Mouse (Mus musculus) limb, embryonic 10.5 days (tissue): Measurements from ENCODE around the gene Me3. TPM values are rescaled to one million over a fixed set of nuclear protein-coding genes. Genes with fewer than 3 reads are reported as not detected.

Experiments
- DNase-seq: peaks from one replicate; pipeline ENCODE4 v3.0.0-alpha.2; 2017; ENCODE audit warnings: low spot score
- H3K27ac ChIP-seq: fragments of 300-500 bp; sonication (generic); 2 replicates; pipeline ENCODE4 v1.5.1; 2016; ENCODE audit warnings: mild to moderate bottlenecking
- H3K27me3 ChIP-seq: fragments of 300-500 bp; sonication (generic); 2 replicates; pipeline ENCODE4 v1.6.1; 2016; ENCODE audit warnings: low read depth, mild to moderate bottlenecking; ENCODE audit not compliant: poor library complexity, severe bottlenecking
- H3K36me3 ChIP-seq: fragments of 300-500 bp; sonication (generic); 2 replicates; pipeline ENCODE4 v1.6.1; 2016; ENCODE audit warnings: mild to moderate bottlenecking, moderate library complexity
- H3K4me1 ChIP-seq: fragments of 300-500 bp; sonication (generic); 2 replicates; pipeline ENCODE4 v1.6.1; 2016
- H3K4me3 ChIP-seq: fragments of 300-500 bp; sonication (generic); 2 replicates; pipeline ENCODE4 v1.5.1; 2016; ENCODE audit warnings: mild to moderate bottlenecking, moderate library complexity
- H3K9me3 ChIP-seq: fragments of 300-500 bp; sonication (generic); replicated peaks from 2 replicates; pipeline ENCODE4 v1.6.1; 2016; ENCODE audit warnings: mild to moderate bottlenecking
- WGBS: fragments of 180-500 bp; shearing (Covaris S2); methylation state at CpG from one replicate; pipeline ENCODE4 v1.1.7; 2016; 5-methylcytosine and 5-hydroxymethylcytosine counted together
- polyA plus RNA-seq: library from polyadenylated mRNA; unstranded; fragments of >200 nt; fragmentation: Nextera tagmentation; extraction: Ambion mirVana; gene quantifications from 2 replicates; pipeline ENCODE4 v1.2.1, GENCODE M21; 2016

Me3 gene
- polyA plus RNA-seq, 1 experiment from 2014 or later: 0.06 TPM

DNA sequence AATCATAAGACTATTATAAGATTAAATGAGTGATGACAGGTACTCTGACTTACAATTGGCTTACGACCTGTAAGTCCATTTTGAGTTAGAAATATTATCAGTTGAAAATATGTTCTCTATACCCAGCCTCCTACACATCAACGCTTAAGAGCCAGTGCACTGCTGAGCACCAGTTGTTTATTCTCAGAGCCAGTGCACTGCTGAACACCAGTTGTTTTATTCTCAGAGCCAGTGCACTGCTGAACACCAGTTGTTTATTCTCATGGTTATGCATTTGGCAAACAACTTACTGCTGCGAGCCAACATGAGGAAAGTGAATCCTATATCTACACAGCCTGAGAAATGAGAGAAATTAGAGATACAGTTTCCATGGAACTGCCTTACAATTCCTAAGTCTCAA is 2.3 kb upstream of the Me3 start:
- Histone ChIP-seq H3K36me3 (no peaks in the 10 kb centered on the region), H3K4me3 (no peak overlapping the region), H3K27me3 (peaks cover 30% of the 10 kb centered on the region), H3K27ac (no peak overlapping the region), H3K4me1 (peaks cover 16% of the 10 kb centered on the region; the same call in 1 of the 2 replicates), H3K9me3 (no peaks in the 10 kb centered on the region)
- 89% methylated on average over 3 of the region's 3 CpGs for WGBS
- no peak for DNase-seq

DNA sequence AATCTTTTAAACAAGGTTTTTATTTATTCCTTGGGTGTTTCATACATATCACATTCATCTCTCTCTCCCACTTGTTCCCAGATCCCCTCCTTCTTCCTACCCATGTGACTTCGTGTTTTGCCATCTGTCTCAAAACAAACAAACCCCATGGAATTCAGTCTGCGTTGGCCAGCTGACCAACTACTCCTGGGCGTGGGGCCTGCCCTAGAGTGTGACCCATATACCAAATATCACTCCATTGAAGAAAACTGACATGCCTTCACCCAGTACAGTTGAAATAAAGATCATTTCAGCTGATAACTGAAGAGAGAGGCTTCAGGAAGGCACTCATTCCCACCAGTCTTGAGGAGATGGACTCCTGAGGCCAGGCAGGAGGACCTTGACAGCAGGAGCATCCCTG is 1.4 kb upstream of the Me3 start:
- Histone ChIP-seq H3K27me3 (peaks cover 30% of the 10 kb centered on the region), H3K4me1 (peaks cover 16% of the 10 kb centered on the region; the same call in 1 of the 2 replicates), H3K27ac (no peak overlapping the region), H3K4me3 (no peak overlapping the region), H3K9me3 (no peaks in the 10 kb centered on the region), H3K36me3 (no peaks in the 10 kb centered on the region)
- 71% methylated on average over 3 of the region's 3 CpGs for WGBS
- DNase-seq: no peak

DNA sequence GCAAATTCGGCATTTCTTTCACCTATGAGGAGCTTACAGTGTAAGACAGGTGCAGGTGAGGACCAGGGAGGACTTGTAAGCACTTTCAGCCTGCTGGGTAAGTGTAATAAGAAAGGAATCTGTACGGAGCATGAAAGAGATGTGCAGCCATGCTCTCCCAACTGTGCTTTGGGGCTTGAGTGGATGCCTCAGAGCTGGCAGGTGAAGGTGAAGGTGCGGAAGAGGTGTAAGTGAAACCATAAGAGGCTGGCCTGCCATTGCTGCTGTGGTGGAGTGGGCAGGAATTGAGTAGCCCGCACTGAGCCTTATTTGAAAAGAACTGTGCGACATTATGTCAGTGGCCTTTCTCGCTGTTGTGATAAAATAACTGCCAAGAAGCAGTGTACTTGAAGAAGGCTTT is 8.3 kb downstream of the Me3 start:
- no peaks in the 10 kb centered on the region for H3K9me3 ChIP-seq
- H3K27ac ChIP-seq: no peak overlapping the region
- DNase-seq: no peak
- no peaks in the 10 kb centered on the region for H3K4me1 ChIP-seq
- H3K27me3 ChIP-seq: no peaks in the 10 kb centered on the region
- H3K36me3 ChIP-seq: no peaks in the 10 kb centered on the region
- 94% methylated on average over 6 of the region's 6 CpGs for WGBS
- no peak overlapping the region for H3K4me3 ChIP-seq

DNA sequence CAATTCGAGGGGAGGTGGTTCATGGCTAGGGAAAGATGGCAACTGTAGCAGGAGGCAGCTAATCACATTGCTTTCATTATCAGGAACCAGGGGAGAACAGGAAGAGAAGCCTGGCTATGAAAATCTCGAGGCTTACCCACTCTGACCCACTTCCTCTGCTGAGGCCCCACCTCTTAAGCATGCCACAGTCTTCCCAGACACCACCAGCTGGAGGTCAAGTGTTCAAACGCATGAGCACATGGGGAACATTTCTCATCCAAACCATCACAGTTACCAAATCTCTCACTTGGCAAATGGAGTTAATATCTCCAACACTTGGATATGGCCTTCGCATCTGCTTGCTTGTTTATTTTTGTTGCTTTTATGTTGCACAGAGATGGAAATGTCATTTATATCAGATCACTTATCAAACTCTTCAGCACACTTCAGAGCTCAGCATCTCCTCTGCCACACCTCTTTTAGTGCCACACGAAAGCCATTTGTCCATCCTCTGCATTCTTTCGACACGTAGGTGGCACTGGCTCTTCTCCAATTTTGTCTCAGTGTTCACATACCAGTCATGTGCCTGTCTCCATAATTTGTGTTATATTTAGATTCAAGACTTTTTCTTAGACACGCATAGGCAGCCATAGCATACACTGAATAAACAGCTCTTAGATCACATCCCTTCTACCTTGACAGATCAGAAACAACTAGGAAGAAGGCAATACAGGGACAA is 8.9 kb downstream of the Me3 start:
- WGBS: 85% methylated on average over 8 of the region's 8 CpGs

DNA sequence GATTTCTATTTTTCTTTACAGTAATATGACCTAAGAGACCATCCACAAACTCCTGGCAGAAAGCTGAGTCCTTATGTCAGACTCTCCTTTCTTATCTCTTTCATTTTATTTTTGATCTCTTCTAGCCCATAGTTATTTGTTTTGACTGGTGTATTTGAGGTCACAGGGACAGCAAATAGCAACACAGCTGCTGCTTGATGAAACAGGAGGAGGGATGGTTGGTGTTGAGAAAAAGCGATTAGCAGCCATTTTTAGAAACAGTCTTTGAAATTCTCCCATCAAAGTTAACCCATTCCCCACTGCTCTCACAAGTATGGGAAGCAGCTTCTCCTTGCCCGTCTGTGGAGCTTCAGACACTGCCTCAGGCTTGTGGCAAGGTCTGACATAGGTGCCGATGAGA is 12.8 kb downstream of the Me3 start:
- 75% methylated on average over 3 of the region's 3 CpGs for WGBS
- no peak for DNase-seq
- no peaks in the 10 kb centered on the region for H3K27me3 ChIP-seq
- no peak overlapping the region for H3K27ac ChIP-seq
- no peaks in the 10 kb centered on the region for H3K4me1 ChIP-seq
- H3K9me3 ChIP-seq: no peaks in the 10 kb centered on the region
- no peak overlapping the region for H3K4me3 ChIP-seq
- no peaks in the 10 kb centered on the region for H3K36me3 ChIP-seq

More for the DNA sequence above, 8.9 kb downstream of the Me3 start:
- Histone ChIP-seq H3K27ac (no peak overlapping the region), H3K4me1 (no peaks in the 10 kb centered on the region), H3K9me3 (no peaks in the 10 kb centered on the region), H3K36me3 (no peaks in the 10 kb centered on the region), H3K4me3 (no peak overlapping the region), H3K27me3 (no peaks in the 10 kb centered on the region)
- no peak for DNase-seq

DNA sequence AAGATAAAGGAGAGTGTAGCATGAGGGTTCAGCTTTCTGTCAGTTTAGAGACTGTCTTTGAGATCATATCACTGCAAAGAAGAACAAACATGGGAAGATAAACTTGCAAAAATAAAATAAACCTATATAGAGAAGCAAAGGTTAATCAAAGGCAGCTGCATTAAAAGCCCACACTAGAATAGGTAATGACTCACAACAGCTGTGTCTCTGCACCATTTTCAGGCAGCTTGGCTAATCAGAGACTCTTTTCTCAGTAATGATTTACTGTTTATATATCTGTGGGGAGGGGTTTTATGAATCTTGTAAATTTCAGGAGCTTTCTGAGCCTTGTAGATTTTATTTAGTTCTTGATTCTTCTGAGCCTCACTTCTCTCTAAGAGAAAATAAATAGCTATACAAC is 15.7 kb downstream of the Me3 start:
- Histone ChIP-seq H3K36me3 (no peaks in the 10 kb centered on the region), H3K4me3 (no peak overlapping the region), H3K27ac (no peak overlapping the region), H3K27me3 (no peaks in the 10 kb centered on the region), H3K4me1 (no peaks in the 10 kb centered on the region), H3K9me3 (no peaks in the 10 kb centered on the region)
- DNase-seq: no peak

DNA sequence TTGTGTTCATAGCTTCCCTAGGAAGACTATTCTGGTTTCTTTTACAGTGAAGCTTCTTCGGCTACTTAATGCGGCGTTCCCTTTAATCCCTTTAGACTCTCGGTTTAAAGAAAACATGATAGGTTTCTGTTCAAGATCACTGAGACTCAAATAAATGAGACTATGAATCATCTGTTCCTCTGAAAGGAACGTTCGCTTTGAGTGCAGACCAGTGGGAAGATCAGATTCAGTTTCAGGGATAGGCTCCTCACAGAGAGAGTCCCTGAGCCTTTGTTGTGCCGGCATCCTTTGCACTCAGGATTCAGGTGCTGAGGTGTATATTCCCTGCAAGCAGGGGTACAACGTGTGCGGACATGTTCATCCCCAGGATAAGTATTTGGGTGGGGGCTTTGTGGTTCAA is 25.0 kb downstream of the Me3 start:
- H3K27ac ChIP-seq: no peak overlapping the region
- DNase-seq: no peak
- no peak overlapping the region for H3K4me3 ChIP-seq
- 88% methylated on average over 9 of the region's 9 CpGs for WGBS
- H3K27me3 ChIP-seq: no peaks in the 10 kb centered on the region
- no peaks in the 10 kb centered on the region for H3K36me3 ChIP-seq
- no peaks in the 10 kb centered on the region for H3K9me3 ChIP-seq
- H3K4me1 ChIP-seq: no peaks in the 10 kb centered on the region

DNA sequence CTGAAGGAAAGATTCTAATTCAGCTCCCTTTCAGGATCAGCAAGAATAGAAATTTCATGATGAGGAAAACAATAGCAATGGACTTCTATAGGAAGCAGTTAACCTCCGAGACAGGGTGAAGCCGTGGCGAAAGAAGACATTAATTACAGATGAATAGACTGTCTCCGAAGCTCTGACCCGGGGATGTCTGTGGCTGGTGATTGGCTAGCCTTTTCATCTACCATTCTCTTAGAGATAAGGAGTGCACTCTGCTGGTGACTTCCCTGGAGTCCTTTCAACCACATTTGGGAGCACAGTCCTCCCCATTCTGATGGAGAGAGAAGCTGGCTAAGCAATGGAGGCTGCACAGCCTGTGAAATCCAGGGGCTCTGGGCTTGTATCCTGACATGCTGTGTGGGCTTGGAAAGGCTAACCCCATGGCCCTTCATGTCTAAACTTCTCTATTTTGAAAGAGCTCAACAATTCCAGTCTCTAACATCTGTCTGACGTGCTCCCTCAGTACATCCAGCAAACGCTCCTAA is 25.6 kb downstream of the Me3 start:
- H3K36me3 ChIP-seq: no peaks in the 10 kb centered on the region
- H3K27me3 ChIP-seq: no peaks in the 10 kb centered on the region
- no peak for DNase-seq
- H3K4me3 ChIP-seq: no peak overlapping the region
- no peak overlapping the region for H3K27ac ChIP-seq
- WGBS: 80% methylated on average over 7 of the region's 7 CpGs
- no peaks in the 10 kb centered on the region for H3K4me1 ChIP-seq
- no peaks in the 10 kb centered on the region for H3K9me3 ChIP-seq

DNA sequence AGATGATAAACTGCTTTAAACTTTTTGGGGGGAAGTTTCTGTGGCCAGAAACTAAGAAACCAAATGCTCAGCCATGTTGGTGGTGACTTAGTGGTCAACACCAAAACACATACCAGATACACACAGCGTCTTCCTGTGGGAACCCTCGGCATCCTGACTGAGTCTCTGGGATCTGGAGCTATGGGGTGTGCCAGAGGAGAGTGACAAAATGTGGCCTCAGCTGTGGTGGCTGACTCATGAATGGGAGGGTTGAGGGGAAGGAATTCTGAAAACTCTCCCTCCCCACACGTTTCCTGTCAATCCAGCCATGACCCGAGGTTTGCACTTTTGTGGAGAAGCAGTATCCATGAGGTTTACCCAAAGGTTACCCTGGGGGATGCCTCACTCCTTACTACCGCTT is 32.0 kb downstream of the Me3 start:
- 85% methylated on average over 5 of the region's 5 CpGs for WGBS
- no peak overlapping the region for H3K4me3 ChIP-seq
- no peak for DNase-seq
- no peaks in the 10 kb centered on the region for H3K9me3 ChIP-seq
- no peak overlapping the region for H3K27ac ChIP-seq
- no peaks in the 10 kb centered on the region for H3K4me1 ChIP-seq
- H3K36me3 ChIP-seq: no peaks in the 10 kb centered on the region
- H3K27me3 ChIP-seq: no peaks in the 10 kb centered on the region

DNA sequence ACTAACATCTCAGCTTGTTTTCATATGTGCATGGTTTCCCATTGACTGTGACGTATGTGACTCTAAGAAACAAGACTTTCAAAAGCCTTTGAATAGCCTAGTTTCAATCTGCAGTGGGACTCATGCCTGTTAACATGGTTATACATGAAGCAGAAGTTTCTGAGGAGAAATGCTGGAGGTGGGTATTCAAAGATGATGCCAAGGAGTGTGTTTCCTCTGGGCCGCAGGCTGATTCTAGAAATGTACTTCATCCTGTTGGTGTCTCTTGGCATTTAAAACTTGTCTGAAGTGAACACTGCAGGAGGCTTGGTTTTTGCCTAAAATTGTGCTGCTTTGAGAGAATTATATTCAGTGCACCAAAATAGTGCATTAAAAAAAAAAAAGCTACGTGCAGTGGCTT is 34.2 kb downstream of the Me3 start:
- no peak for DNase-seq
- 85% methylated on average over 3 of the region's 3 CpGs for WGBS
- H3K4me3 ChIP-seq: no peak overlapping the region
- H3K27ac ChIP-seq: no peak overlapping the region
- no peaks in the 10 kb centered on the region for H3K4me1 ChIP-seq
- H3K27me3 ChIP-seq: no peaks in the 10 kb centered on the region
- no peaks in the 10 kb centered on the region for H3K9me3 ChIP-seq
- H3K36me3 ChIP-seq: no peaks in the 10 kb centered on the region

DNA sequence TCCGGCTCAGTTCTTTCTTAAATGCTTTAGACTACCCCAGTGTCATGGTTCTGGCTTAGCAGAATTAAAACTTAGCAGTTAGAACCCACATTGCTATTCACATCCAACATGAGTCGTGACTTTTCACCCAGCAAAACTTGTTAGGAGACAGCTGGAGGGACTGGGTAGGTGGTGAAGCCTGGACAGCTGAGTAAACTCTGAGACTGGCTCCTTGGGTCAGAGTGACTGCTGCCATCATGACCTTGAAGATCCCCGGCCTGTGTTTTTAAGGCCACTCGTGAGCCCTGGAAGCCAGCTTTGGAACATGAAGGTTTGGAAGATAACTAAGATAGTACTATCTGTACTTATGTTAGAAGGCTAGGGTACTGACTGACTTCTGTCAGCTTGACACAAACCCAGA is 35.4 kb downstream of the Me3 start:
- Histone ChIP-seq H3K4me3 (no peak overlapping the region), H3K4me1 (no peaks in the 10 kb centered on the region), H3K27ac (no peak overlapping the region), H3K27me3 (no peaks in the 10 kb centered on the region), H3K9me3 (no peaks in the 10 kb centered on the region), H3K36me3 (no peaks in the 10 kb centered on the region)
- WGBS: 85% methylated on average over 4 of the region's 4 CpGs
- no peak for DNase-seq

DNA sequence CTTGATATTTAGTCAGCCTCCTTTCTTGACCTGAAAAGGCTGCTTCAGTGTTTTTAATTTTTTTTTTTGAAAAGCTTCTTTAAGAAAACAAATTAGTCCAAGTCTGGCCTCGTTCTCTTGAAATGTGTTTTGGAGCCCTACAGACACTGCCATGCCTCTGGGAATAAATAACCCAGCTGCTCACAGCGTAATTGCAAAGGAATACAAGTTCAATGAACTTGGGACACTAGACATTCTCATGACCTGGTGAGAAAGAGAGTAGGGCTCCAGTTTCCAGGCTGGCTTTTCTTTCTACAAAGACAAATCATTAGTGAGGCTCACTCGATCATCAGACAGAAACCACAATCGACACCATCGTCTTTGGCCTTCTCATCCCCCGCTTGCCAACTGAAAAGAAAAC is 37.3 kb downstream of the Me3 start:
- DNase-seq: no peak
- H3K27ac ChIP-seq: no peak overlapping the region

DNA sequence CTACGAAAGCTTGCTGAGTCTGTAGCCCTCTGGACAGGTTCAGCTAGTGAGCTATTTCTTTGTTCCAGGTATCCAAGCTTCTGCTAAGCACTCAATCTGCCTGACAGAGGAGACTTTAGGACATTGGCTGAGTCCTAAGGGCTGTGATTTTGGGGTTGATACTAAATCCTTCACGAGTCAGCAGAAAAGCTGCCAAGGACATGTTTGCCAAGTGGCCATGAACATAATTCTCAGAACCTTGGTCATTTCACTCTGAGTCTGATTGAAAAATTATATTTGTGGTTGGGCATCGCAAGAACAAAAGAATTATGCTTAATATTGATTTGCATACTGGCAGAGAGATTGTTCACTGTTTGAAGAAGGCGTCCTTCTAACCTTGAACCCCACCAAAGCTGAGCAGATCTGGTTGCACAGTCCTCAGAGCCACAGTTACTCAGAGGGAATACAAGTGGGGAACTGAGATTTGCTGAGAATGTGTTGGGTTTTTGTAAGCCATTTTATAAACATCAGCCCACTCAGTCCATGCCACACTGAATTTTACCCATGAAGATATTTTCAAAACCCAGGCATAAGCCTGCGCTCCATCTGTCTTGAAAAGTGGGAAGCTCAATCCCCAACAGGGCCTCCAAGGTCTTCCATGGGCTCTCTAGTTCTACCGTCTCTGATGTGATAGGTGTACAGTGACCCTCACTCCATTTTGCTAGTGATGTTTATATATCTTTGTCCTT is 39.1 kb downstream of the Me3 start:
- 91% methylated on average over 6 of the region's 6 CpGs for WGBS
- DNase-seq: no peak
- H3K27me3 ChIP-seq: no peaks in the 10 kb centered on the region
- no peaks in the 10 kb centered on the region for H3K9me3 ChIP-seq
- no peaks in the 10 kb centered on the region for H3K36me3 ChIP-seq
- no peaks in the 10 kb centered on the region for H3K4me1 ChIP-seq
- no peak overlapping the region for H3K27ac ChIP-seq
- H3K4me3 ChIP-seq: no peak overlapping the region

More for the DNA sequence above, 37.3 kb downstream of the Me3 start:
- H3K4me3 ChIP-seq: no peak overlapping the region
- H3K36me3 ChIP-seq: no peaks in the 10 kb centered on the region
- H3K27me3 ChIP-seq: no peaks in the 10 kb centered on the region
- 86% methylated on average over 6 of the region's 6 CpGs for WGBS
- H3K9me3 ChIP-seq: no peaks in the 10 kb centered on the region
- no peaks in the 10 kb centered on the region for H3K4me1 ChIP-seq
